Mouse (Mus musculus) layer of hippocampus, postnatal 10 days (tissue): ENCODE measurements around the gene Prmt3. TPM values are rescaled to one million over a fixed set of nuclear protein-coding genes. Genes with fewer than 3 reads are reported as not detected.

ENCODE experiments used
- DNase-seq, 2 experiments: peaks; one replicate each; pipeline ENCODE4 v3.0.0; 2021; ENCODE audit warnings: low spot score in 2 of 2
- total RNA-seq, 2 experiments: library from RNA; stranded (reverse); gene quantifications; 2 replicates each; pipeline ENCODE4 v1.2.3; 2021

The Prmt3 gene
- total RNA-seq, 2 experiments from 2014 or later, result 35.3 to 40.6 TPM

GRCm38 (mm10) chr7:49794304-49794703 is 16.2 kb downstream of the Prmt3 start:
- no peak for DNase-seq

GRCm38 (mm10) chr7:49797171-49797570 is 19.0 kb downstream of the Prmt3 start:
- no peak for DNase-seq

GRCm38 (mm10) chr7:49803511-49803910 is 25.4 kb downstream of the Prmt3 start:
- no peak for DNase-seq

- no peak for DNase-seq
Observed at GRCm38 (mm10) chr7:49804638-49805165, 26.6 kb downstream of the Prmt3 start.

GRCm38 (mm10) chr7:49805618-49806017 is 27.5 kb downstream of the Prmt3 start:
- DNase-seq, result no peak

GRCm38 (mm10) chr7:49807093-49807682 is 29.0 kb downstream of the Prmt3 start:
- no peak for DNase-seq

GRCm38 (mm10) chr7:49807846-49808622 is 29.9 kb downstream of the Prmt3 start:
- no peak for DNase-seq

- DNase-seq, result no peak
Observed at GRCm38 (mm10) chr7:49809100-49809499, 31.0 kb downstream of the Prmt3 start.

- no peak for DNase-seq
Observed at GRCm38 (mm10) chr7:49809562-49809961, 31.4 kb downstream of the Prmt3 start.

- peak; percentile 17 to 38 for DNase-seq
Observed at GRCm38 (mm10) chr7:49811346-49811745, 33.2 kb downstream of the Prmt3 start.

GRCm38 (mm10) chr7:49819393-49819792 is 41.2 kb downstream of the Prmt3 start:
- no peak for DNase-seq

- no peak for DNase-seq
Observed at GRCm38 (mm10) chr7:49821370-49821769, 43.2 kb downstream of the Prmt3 start.

- DNase-seq, result no peak
Observed at GRCm38 (mm10) chr7:49822028-49822427, 43.9 kb downstream of the Prmt3 start.

- no peak for DNase-seq
Observed at GRCm38 (mm10) chr7:49823595-49823994, 45.4 kb downstream of the Prmt3 start.

GRCm38 (mm10) chr7:49824043-49824442 is 45.9 kb downstream of the Prmt3 start:
- no peak for DNase-seq

GRCm38 (mm10) chr7:49824581-49824980 is 46.4 kb downstream of the Prmt3 start:
- DNase-seq, result no peak

GRCm38 (mm10) chr7:49825492-49825891 is 47.3 kb downstream of the Prmt3 start:
- no peak for DNase-seq

GRCm38 (mm10) chr7:49827920-49828319 is 49.8 kb downstream of the Prmt3 start:
- DNase-seq, result no peak

- peak; percentile 30 to 48 for DNase-seq
Observed at GRCm38 (mm10) chr7:49842366-49843282, 64.5 kb downstream of the Prmt3 start.

GRCm38 (mm10) chr7:49843304-49843933 is 65.3 kb downstream of the Prmt3 start:
- no peak for DNase-seq

- DNase-seq, result no peak
Observed at GRCm38 (mm10) chr7:49847939-49848338, 69.8 kb downstream of the Prmt3 start.
